Comparison of ENCODE assay signal across 7 mouse cellular contexts in genomic region chr7:45016761-45017160, GRCm38 (mm10). TPM values are rescaled to one million over a fixed set of nuclear protein-coding genes. Genes with fewer than 3 reads are reported as not detected.
DNase-seq lines count a peak whose midpoint lies in the region; ATAC-seq and TF ChIP-seq lines count a peak whose summit lies in the region.

No protein-coding gene starts in this region.

- H3K4me1 ChIP-seq in lung, embryonic 16.5 days (replicated peaks; ENCODE audit: control insufficient read depth, insufficient read depth, low read length) = peaks cover 19% of the 10 kb centered on the region
- peaks cover 43% of the 10 kb centered on the region for H3K4me1 ChIP-seq in embryonic facial prominence, embryonic 15.5 days
- H3K4me1 ChIP-seq in limb, embryonic 12.5 days (replicated peaks) = peaks cover 35% of the 10 kb centered on the region
- peaks cover 5% of the 10 kb centered on the region; the same call in 1 of the 2 replicates for H3K4me1 ChIP-seq in small intestine, adult 2 months (ENCODE audit: control insufficient read depth, insufficient read depth, insufficient read length, low read length)

- no peaks in the 10 kb centered on the region for H3K9me3 ChIP-seq in lung, embryonic 16.5 days (ENCODE audit: control insufficient read depth, low read length)
- H3K9me3 ChIP-seq in embryonic facial prominence, embryonic 15.5 days (replicated peaks) = no peaks in the 10 kb centered on the region
- H3K9me3 ChIP-seq in limb, embryonic 12.5 days = no peaks in the 10 kb centered on the region

- peaks cover 10% of the 10 kb centered on the region for H3K36me3 ChIP-seq in lung, embryonic 16.5 days (ENCODE audit: control insufficient read depth, insufficient read depth, low read length)
- H3K36me3 ChIP-seq in embryonic facial prominence, embryonic 15.5 days = peaks cover 20% of the 10 kb centered on the region
- peaks cover 23% of the 10 kb centered on the region for H3K36me3 ChIP-seq in limb, embryonic 12.5 days
- peaks cover 13% of the 10 kb centered on the region for H3K36me3 ChIP-seq in small intestine, adult 2 months (ENCODE audit: control insufficient read depth, insufficient read depth, low read length)

- no peak for TF ChIP-seq CTCF in small intestine, adult 2 months (IDR thresholded peaks at IDR 0.05; ENCODE audit: extremely low read depth, insufficient read length, insufficient replicate concordance, low read depth, low read length)

- no peak for DNase-seq in lung, postnatal 10 days
- DNase-seq in layer of hippocampus, adult 9-10 months (ENCODE audit: low spot score) = no peak

- TF ChIP-seq POLR2A in small intestine, adult 2 months (IDR thresholded peaks at IDR 0.05; ENCODE audit: low read depth, low read length) = no peak

- peak overlapping the region; percentile 87 for H3K4me3 ChIP-seq in lung, embryonic 16.5 days (ENCODE audit: low read length)
- peak overlapping the region; percentile 85 for H3K4me3 ChIP-seq in embryonic facial prominence, embryonic 15.5 days (replicated peaks)
- H3K4me3 ChIP-seq in limb, embryonic 12.5 days (replicated peaks) = peak overlapping the region; percentile 89
- peak overlapping the region; percentile 51 for H3K4me3 ChIP-seq in small intestine, adult 2 months (ENCODE audit: low read depth, low read length)

- WGBS in lung, embryonic 16.5 days = 1% methylated on average over 4 of the region's 4 CpGs
- WGBS in embryonic facial prominence, embryonic 15.5 days = 0% methylated on average over 4 of the region's 4 CpGs
- WGBS in limb, embryonic 12.5 days = 2% methylated on average over 4 of the region's 4 CpGs
- under 1% methylated on average over 4 of the region's 4 CpGs for WGBS in small intestine, adult 2 months

- H3K9ac ChIP-seq in lung, embryonic 16.5 days (ENCODE audit: low read length) = peak overlapping the region; percentile 68
- H3K9ac ChIP-seq in embryonic facial prominence, embryonic 15.5 days = peak overlapping the region; percentile 35
- no peak overlapping the region; the same call in 1 of the 2 replicates for H3K9ac ChIP-seq in limb, embryonic 12.5 days (replicated peaks)

- no peak for ATAC-seq in lung, embryonic 16.5 days (ENCODE audit: low read depth)
- no peak for ATAC-seq in embryonic facial prominence, embryonic 15.5 days (ENCODE audit: insufficient number of reproducible peaks, low FRiP score, low TSS enrichment, low read depth)
- ATAC-seq in limb, embryonic 12.5 days (ENCODE audit: insufficient number of reproducible peaks, insufficient read depth, low FRiP score, low TSS enrichment, low read depth) = no peak
- ATAC-seq in megakaryocyte progenitor cell, adult 5-6 weeks (replicated peaks; ENCODE audit: poor library complexity) = no peak

- H3K27ac ChIP-seq in lung, embryonic 16.5 days (ENCODE audit: low read length) = peak overlapping the region; percentile 100
- peak overlapping the region; percentile 99 for H3K27ac ChIP-seq in embryonic facial prominence, embryonic 15.5 days (replicated peaks)
- H3K27ac ChIP-seq in limb, embryonic 12.5 days = peak overlapping the region; percentile 92
- peak overlapping the region; percentile 97 for H3K27ac ChIP-seq in small intestine, adult 2 months (ENCODE audit: insufficient read depth, low read depth, low read length)

- peak overlapping the region; percentile 73 for H3K4me2 ChIP-seq in lung, embryonic 16.5 days (ENCODE audit: low read depth, low read length)
- H3K4me2 ChIP-seq in embryonic facial prominence, embryonic 15.5 days (replicated peaks) = peak overlapping the region; percentile 87
- H3K4me2 ChIP-seq in limb, embryonic 12.5 days = peak overlapping the region; percentile 85

- no peaks in the 10 kb centered on the region for H3K27me3 ChIP-seq in lung, embryonic 16.5 days (ENCODE audit: control insufficient read depth, insufficient read depth, low read depth, low read length)
- H3K27me3 ChIP-seq in embryonic facial prominence, embryonic 15.5 days = no peaks in the 10 kb centered on the region
- peaks cover 12% of the 10 kb centered on the region; the same call in 1 of the 2 replicates for H3K27me3 ChIP-seq in limb, embryonic 12.5 days
- H3K27me3 ChIP-seq in small intestine, adult 2 months (ENCODE audit: control insufficient read depth, insufficient read depth, low read length) = no peaks in the 10 kb centered on the region

RNA-seq across cellular contexts. Expression of gene Scaf1, which starts 0.6 kb away (rescaled TPM):
- polyA plus RNA-seq in lung, embryonic 16.5 days (2015; fragmentation: Nextera tagmentation; extraction: Ambion mirVana) = 28.9 and 30.7 TPM in 2 replicates
- 40.7 and 41.9 TPM in 2 replicates for polyA plus RNA-seq in embryonic facial prominence, embryonic 15.5 days (2015; fragmentation: Nextera tagmentation; extraction: Ambion mirVana)
- polyA plus RNA-seq in limb, embryonic 12.5 days (2016; fragmentation: Nextera tagmentation; extraction: Ambion mirVana) = 42.1 and 46.9 TPM in 2 replicates
- 39.8 and 73.0 TPM in 2 replicates for polyA plus RNA-seq in small intestine, adult 2 months (2012; rRNA removed)
- 19.5 and 21.9 TPM in 2 replicates for total RNA-seq in megakaryocyte progenitor cell, adult 5-6 weeks (2015)
- 8.7 and 11.2 TPM in 2 replicates for total RNA-seq in megakaryocyte progenitor cell, adult 5-6 weeks (2017)

RNA-seq across cellular contexts. Expression of gene Rras, which starts 1.0 kb away (rescaled TPM):
- 54.6 and 59.7 TPM in 2 replicates for polyA plus RNA-seq in lung, embryonic 16.5 days (2015; fragmentation: Nextera tagmentation; extraction: Ambion mirVana)
- polyA plus RNA-seq in embryonic facial prominence, embryonic 15.5 days (2015; fragmentation: Nextera tagmentation; extraction: Ambion mirVana) = 41.3 and 47.6 TPM in 2 replicates
- 20.8 and 21.4 TPM in 2 replicates for polyA plus RNA-seq in limb, embryonic 12.5 days (2016; fragmentation: Nextera tagmentation; extraction: Ambion mirVana)
- 49.3 and 67.9 TPM in 2 replicates for polyA plus RNA-seq in small intestine, adult 2 months (2012; rRNA removed)
- total RNA-seq in megakaryocyte progenitor cell, adult 5-6 weeks (2015) = 4.8 and 6.1 TPM in 2 replicates
- total RNA-seq in megakaryocyte progenitor cell, adult 5-6 weeks (2017) = 1.1 TPM in 1 of 2 replicates, not detected in the other

RNA-seq across cellular contexts. Expression of gene Bcl2l12, which starts 18.2 kb away (rescaled TPM):
- polyA plus RNA-seq in lung, embryonic 16.5 days (2015; fragmentation: Nextera tagmentation; extraction: Ambion mirVana) = 62.0 and 64.5 TPM in 2 replicates
- 59.1 and 67.7 TPM in 2 replicates for polyA plus RNA-seq in embryonic facial prominence, embryonic 15.5 days (2015; fragmentation: Nextera tagmentation; extraction: Ambion mirVana)
- polyA plus RNA-seq in limb, embryonic 12.5 days (2016; fragmentation: Nextera tagmentation; extraction: Ambion mirVana) = 87.3 and 96.8 TPM in 2 replicates
- 10.1 and 16.3 TPM in 2 replicates for polyA plus RNA-seq in small intestine, adult 2 months (2012; rRNA removed)
- 22.6 and 25.9 TPM in 2 replicates for total RNA-seq in megakaryocyte progenitor cell, adult 5-6 weeks (2015)
- 26.2 and 28.0 TPM in 2 replicates for total RNA-seq in megakaryocyte progenitor cell, adult 5-6 weeks (2017)

RNA-seq across cellular contexts. Expression of gene Irf3, which starts 19.3 kb away (rescaled TPM):
- 96.5 and 108 TPM in 2 replicates for polyA plus RNA-seq in lung, embryonic 16.5 days (2015; fragmentation: Nextera tagmentation; extraction: Ambion mirVana)
- polyA plus RNA-seq in embryonic facial prominence, embryonic 15.5 days (2015; fragmentation: Nextera tagmentation; extraction: Ambion mirVana) = 109 and 110 TPM in 2 replicates
- 90.9 and 97.2 TPM in 2 replicates for polyA plus RNA-seq in limb, embryonic 12.5 days (2016; fragmentation: Nextera tagmentation; extraction: Ambion mirVana)
- polyA plus RNA-seq in small intestine, adult 2 months (2012; rRNA removed) = 52.9 and 91.0 TPM in 2 replicates
- total RNA-seq in megakaryocyte progenitor cell, adult 5-6 weeks (2015) = 71.9 and 79.5 TPM in 2 replicates
- 70.4 and 89.4 TPM in 2 replicates for total RNA-seq in megakaryocyte progenitor cell, adult 5-6 weeks (2017)

RNA-seq across cellular contexts. Expression of gene Prmt1, which starts 30.4 kb away (rescaled TPM):
- 413 and 457 TPM in 2 replicates for polyA plus RNA-seq in lung, embryonic 16.5 days (2015; fragmentation: Nextera tagmentation; extraction: Ambion mirVana)
- polyA plus RNA-seq in embryonic facial prominence, embryonic 15.5 days (2015; fragmentation: Nextera tagmentation; extraction: Ambion mirVana) = 455 and 479 TPM in 2 replicates
- polyA plus RNA-seq in limb, embryonic 12.5 days (2016; fragmentation: Nextera tagmentation; extraction: Ambion mirVana) = 704 and 706 TPM in 2 replicates
- polyA plus RNA-seq in small intestine, adult 2 months (2012; rRNA removed) = 50.0 and 68.6 TPM in 2 replicates
- total RNA-seq in megakaryocyte progenitor cell, adult 5-6 weeks (2015) = 147 and 153 TPM in 2 replicates
- 113 and 135 TPM in 2 replicates for total RNA-seq in megakaryocyte progenitor cell, adult 5-6 weeks (2017)
